Mouse (Mus musculus) fat pad, adult 2 months (tissue): Measurements from ENCODE around the gene Igsf9.

Source experiments
- DNase-seq: peaks from one replicate; pipeline ENCODE4 v3.0.0-alpha.2; 2011; ENCODE audit warnings: low read depth, low spot score; ENCODE audit errors: extremely low read depth

Gene Igsf9

GRCm38 (mm10) chr1:172514213-172514529, 32.6 kb downstream of the Igsf9 start:
- DNase-seq = no peak

- DNase-seq = no peak
Measured at GRCm38 (mm10) chr1:172514551-172515268, 33.1 kb downstream of the Igsf9 start.

GRCm38 (mm10) chr1:172515396-172515795, 33.8 kb downstream of the Igsf9 start:
- DNase-seq = no peak

- DNase-seq = no peak
Measured at GRCm38 (mm10) chr1:172518013-172518412, 36.4 kb downstream of the Igsf9 start.

GRCm38 (mm10) chr1:172519644-172520043, 38.1 kb downstream of the Igsf9 start:
- no peak for DNase-seq

GRCm38 (mm10) chr1:172520576-172521440, 39.2 kb downstream of the Igsf9 start, which contains the start of gene Cfap45:
Gene Cfap45 (plus strand): TSS chr1:172520801.
- DNase-seq = no peak

GRCm38 (mm10) chr1:172522524-172522923, 40.9 kb downstream of the Igsf9 start:
- DNase-seq = peak; percentile 42

- no peak for DNase-seq
Measured at GRCm38 (mm10) chr1:172523699-172524101, 42.1 kb downstream of the Igsf9 start.

GRCm38 (mm10) chr1:172525027-172525764, 43.6 kb downstream of the Igsf9 start:
- DNase-seq = no peak

- no peak for DNase-seq
Measured at GRCm38 (mm10) chr1:172525971-172526370, 44.4 kb downstream of the Igsf9 start.

- DNase-seq = no peak
Measured at GRCm38 (mm10) chr1:172526380-172527081, 44.9 kb downstream of the Igsf9 start.

- DNase-seq = no peak
Measured at GRCm38 (mm10) chr1:172527431-172527830, 45.8 kb downstream of the Igsf9 start.

GRCm38 (mm10) chr1:172528701-172529100, 47.1 kb downstream of the Igsf9 start:
- no peak for DNase-seq

- no peak for DNase-seq
Measured at GRCm38 (mm10) chr1:172530544-172531220, 49.1 kb downstream of the Igsf9 start.

- DNase-seq = no peak
Measured at GRCm38 (mm10) chr1:172532551-172532950, 51.0 kb downstream of the Igsf9 start.

GRCm38 (mm10) chr1:172535116-172535515, 53.5 kb downstream of the Igsf9 start:
- DNase-seq = no peak

GRCm38 (mm10) chr1:172539827-172540226, 58.2 kb downstream of the Igsf9 start:
- no peak for DNase-seq

GRCm38 (mm10) chr1:172540283-172540820, 58.8 kb downstream of the Igsf9 start:
- no peak for DNase-seq

- no peak for DNase-seq
Measured at GRCm38 (mm10) chr1:172546062-172546461, 64.5 kb downstream of the Igsf9 start.
